Mouse (Mus musculus): ENCODE data around the gene 9530002B09Rik.

9530002B09Rik gene

DNA sequence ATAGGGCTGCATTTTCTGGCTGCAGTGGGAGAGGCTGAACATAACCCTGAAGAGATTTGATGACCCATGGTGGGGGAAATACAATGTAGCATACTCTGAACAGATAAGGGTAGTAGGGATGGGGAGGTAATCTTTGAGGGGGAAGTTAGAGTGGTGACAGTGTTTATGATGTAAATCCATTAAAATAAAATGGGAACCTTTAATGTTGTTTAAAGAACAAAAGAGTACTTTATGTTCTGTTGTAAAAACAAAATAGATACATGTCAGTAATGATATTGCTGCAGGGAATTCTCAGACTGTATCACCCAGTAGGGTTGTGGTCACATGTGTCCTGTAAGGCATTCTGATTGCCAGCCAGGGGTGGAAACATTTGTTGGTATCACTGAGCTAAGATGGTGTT is at the start of gene 9530002B09Rik:
9530002B09Rik (plus strand) TSS at position 301 of the 400 bp plus-strand sequence.
- no peak for DNase-seq (ENCODE audit: low spot score)

Data from adipocyte (in vitro differentiated cells).